Mouse (Mus musculus): Measurements from ENCODE around the gene Sprr2f.

Sprr2f gene

GRCm38 (mm10) chr3:92364887-92365286 is at the start of gene Sprr2f:
Sprr2f (plus strand) TSS chr3:92365187.
- no peak for DNase-seq

DNA sequence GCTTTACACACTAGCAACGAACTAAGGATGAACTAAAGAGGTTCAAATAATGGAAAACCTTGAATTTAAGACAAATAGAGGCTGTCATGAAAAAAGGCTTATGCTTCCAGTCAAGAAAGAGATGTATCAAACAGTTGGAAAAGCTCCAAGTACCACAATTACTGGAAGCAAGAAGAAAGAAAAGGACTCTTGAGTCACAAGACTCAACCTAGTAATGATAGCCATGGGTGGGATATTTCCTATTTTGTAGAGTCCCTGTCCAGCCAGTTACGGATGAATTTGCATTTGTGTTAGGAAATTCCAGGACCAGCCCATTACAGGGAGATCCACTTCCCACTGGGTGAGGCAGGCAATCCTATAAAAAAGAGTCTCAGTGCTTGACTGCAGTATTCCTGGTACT is 48.7 kb upstream of the Sprr2f start, which contains the start of gene Sprr2b:
Sprr2b (plus strand) TSS at position 301 of the 400 bp plus-strand sequence.
- no peak for DNase-seq

- no peak for DNase-seq
These were observed 47.6 kb upstream of the Sprr2f start for GRCm38 (mm10) chr3:92317384-92317783.

GRCm38 (mm10) chr3:92336278-92336677 is 28.7 kb upstream of the Sprr2f start:
- no peak for DNase-seq

DNA sequence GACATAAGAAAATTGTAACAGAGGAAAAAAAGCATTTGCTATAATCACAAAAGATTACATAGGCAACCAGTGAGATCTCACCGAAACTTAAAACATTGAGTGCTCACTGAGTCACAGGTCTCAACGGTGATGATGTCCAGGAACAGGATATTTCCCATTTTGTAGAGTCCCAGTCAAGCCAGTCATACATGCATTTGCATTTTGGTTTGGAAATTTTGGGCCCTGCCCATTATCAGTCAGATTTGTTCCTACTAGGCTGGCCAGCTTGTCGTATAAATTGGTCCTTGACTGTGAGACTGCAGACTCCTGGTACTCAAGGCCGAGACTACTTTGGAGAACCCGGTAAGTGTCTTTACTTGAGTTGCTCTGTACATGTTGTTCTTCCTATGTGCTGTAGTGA is 26.1 kb upstream of the Sprr2f start, which contains the start of gene Sprr2d:
Sprr2d (plus strand) TSS at position 301 of the 400 bp plus-strand sequence.
- no peak for DNase-seq

- DNase-seq: no peak
These were observed 13.1 kb upstream of the Sprr2f start, which contains the start of gene Sprr2e for GRCm38 (mm10) chr3:92351843-92352242. Sprr2e (plus strand) TSS chr3:92352143.

DNA sequence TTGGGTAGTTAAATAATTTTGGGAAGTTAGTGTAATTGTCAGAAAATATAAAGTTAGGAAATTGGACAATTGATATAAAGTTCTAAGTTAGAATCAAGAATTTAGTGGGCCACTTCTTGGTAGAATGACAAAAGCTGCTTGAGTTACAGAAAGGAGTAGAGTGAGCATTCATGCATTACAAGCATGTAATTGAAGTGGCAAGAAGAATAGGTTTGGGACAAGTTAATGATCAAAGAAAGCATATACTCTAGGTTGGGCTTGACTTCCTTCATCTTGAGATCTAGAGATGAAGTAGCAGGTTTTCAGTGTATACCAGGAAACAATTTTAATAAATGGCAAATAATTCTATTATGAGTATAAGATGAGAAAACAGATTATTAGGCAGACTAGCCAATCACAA is 3.4 kb upstream of the Sprr2f start:
- DNase-seq: no peak

- DNase-seq: no peak
These were observed 8.6 kb downstream of the Sprr2f start for GRCm38 (mm10) chr3:92373613-92374012.

- DNase-seq: no peak
These were observed 20.4 kb downstream of the Sprr2f start, which contains the start of gene Sprr2h for GRCm38 (mm10) chr3:92385385-92385784. Sprr2h (plus strand) TSS chr3:92385685.

DNA sequence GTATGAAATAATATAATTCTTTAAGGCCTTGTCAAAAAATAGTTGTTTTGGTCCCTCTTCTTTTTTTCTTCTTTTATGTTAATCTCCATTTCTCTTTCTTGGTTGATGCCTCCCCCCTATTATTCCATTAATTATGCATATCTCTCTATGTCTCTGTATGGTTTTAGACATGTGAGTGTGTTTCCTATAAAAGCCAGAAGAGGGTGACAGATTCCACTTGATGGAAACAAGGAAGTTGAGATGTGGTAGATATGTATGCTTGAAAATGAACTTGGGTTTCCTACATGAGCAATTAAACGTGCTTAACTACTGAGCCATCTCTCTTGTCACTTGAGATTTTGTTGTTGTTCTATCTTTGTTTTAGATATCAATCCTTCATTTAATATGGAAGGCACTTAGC is 29.3 kb downstream of the Sprr2f start:
- DNase-seq: no peak

- no peak for DNase-seq
These were observed 42.7 kb downstream of the Sprr2f start, which contains the start of gene Sprr2i for GRCm38 (mm10) chr3:92407691-92408090. Sprr2i (plus strand) TSS chr3:92407991.
